Mouse (Mus musculus) bone marrow macrophage, adult 2 months (primary cell): Measurements from ENCODE around the gene Sgsm3. TPM values are rescaled to one million over a fixed set of nuclear protein-coding genes. Genes with fewer than 3 reads are reported as not detected.

Source experiments
- H3K27ac ChIP-seq: 2 replicates; pipeline ENCODE4 v1.5.1; 2012; ENCODE audit warnings: low read depth, low read length; ENCODE audit not compliant: insufficient read depth
- H3K4me1 ChIP-seq: 2 replicates; pipeline ENCODE4 v1.6.1; 2012; ENCODE audit warnings: low read length; ENCODE audit not compliant: control insufficient read depth, insufficient read depth
- H3K4me3 ChIP-seq: 2 replicates; pipeline ENCODE4 v1.5.1; 2012; ENCODE audit warnings: mild to moderate bottlenecking, low read length, moderate library complexity; ENCODE audit not compliant: insufficient read depth
- CTCF ChIP-seq: IDR thresholded peaks from 2 replicates; pipeline ENCODE4 v1.5.1; 2012; ENCODE audit warnings: low read depth, mild to moderate bottlenecking, low read length, moderate library complexity
- POLR2A ChIP-seq: IDR thresholded peaks from 2 replicates; pipeline ENCODE4 v1.6.1; 2012; ENCODE audit warnings: mild to moderate bottlenecking, low read depth, low read length, borderline replicate concordance
- polyA plus RNA-seq: library from polyadenylated mRNA; stranded (reverse); fragments of >200 nt; gene quantifications from 2 replicates; pipeline ENCODE4 v1.2.4, GENCODE M21; 2012; ENCODE audit not compliant: missing spikeins, insufficient read depth, insufficient read length

Sgsm3 gene
- polyA plus RNA-seq, 1 experiment, result 9.8 TPM

GRCm38 (mm10) chr15:81006127-81006735 is 28.7 kb downstream of the Sgsm3 start:
- Histone ChIP-seq H3K27ac (no peak overlapping the region), H3K4me3 (no peak overlapping the region), H3K4me1 (no peaks in the 10 kb centered on the region)
- TF ChIP-seq POLR2A, result no peak
- TF ChIP-seq CTCF, result no peak

- H3K27ac ChIP-seq, result no peak overlapping the region
- no peaks in the 10 kb centered on the region for H3K4me1 ChIP-seq
- no peak overlapping the region for H3K4me3 ChIP-seq
- TF ChIP-seq CTCF (no peak), POLR2A (no peak)
These were observed 29.8 kb downstream of the Sgsm3 start for GRCm38 (mm10) chr15:81007339-81007738.

- H3K4me1 ChIP-seq, result no peaks in the 10 kb centered on the region
- no peak overlapping the region for H3K27ac ChIP-seq
- TF ChIP-seq CTCF (no peak), POLR2A (no peak)
- H3K4me3 ChIP-seq, result no peak overlapping the region
These were observed 30.3 kb downstream of the Sgsm3 start for GRCm38 (mm10) chr15:81007905-81008304.

GRCm38 (mm10) chr15:81008689-81009123 is 31.1 kb downstream of the Sgsm3 start:
- Histone ChIP-seq H3K27ac (no peak overlapping the region), H3K4me1 (no peaks in the 10 kb centered on the region), H3K4me3 (no peak overlapping the region)
- no peak for TF ChIP-seq POLR2A
- peak; percentile 58 for TF ChIP-seq CTCF

GRCm38 (mm10) chr15:81010114-81010513 is 32.5 kb downstream of the Sgsm3 start:
- Histone ChIP-seq H3K4me1 (no peaks in the 10 kb centered on the region), H3K4me3 (no peak overlapping the region), H3K27ac (no peak overlapping the region)
- TF ChIP-seq CTCF (no peak), POLR2A (no peak)

- no peak overlapping the region for H3K27ac ChIP-seq
- H3K4me3 ChIP-seq, result no peak overlapping the region
- no peak for TF ChIP-seq CTCF
- TF ChIP-seq POLR2A, result no peak
- no peaks in the 10 kb centered on the region for H3K4me1 ChIP-seq
These were observed 34.0 kb downstream of the Sgsm3 start for GRCm38 (mm10) chr15:81011523-81011922.

GRCm38 (mm10) chr15:81012359-81012758 is 34.8 kb downstream of the Sgsm3 start:
- Histone ChIP-seq H3K4me1 (no peaks in the 10 kb centered on the region), H3K4me3 (no peak overlapping the region), H3K27ac (no peak overlapping the region)
- TF ChIP-seq CTCF, result no peak
- no peak for TF ChIP-seq POLR2A

GRCm38 (mm10) chr15:81013186-81013585 is 35.6 kb downstream of the Sgsm3 start:
- Histone ChIP-seq H3K4me1 (no peaks in the 10 kb centered on the region), H3K4me3 (no peak overlapping the region), H3K27ac (no peak overlapping the region)
- no peak for TF ChIP-seq CTCF

GRCm38 (mm10) chr15:81015068-81015744 is 37.6 kb downstream of the Sgsm3 start:
- Histone ChIP-seq H3K4me3 (no peak overlapping the region), H3K4me1 (no peaks in the 10 kb centered on the region), H3K27ac (no peak overlapping the region)
- TF ChIP-seq CTCF, result no peak
- TF ChIP-seq POLR2A, result no peak

- TF ChIP-seq POLR2A, result no peak
- no peak for TF ChIP-seq CTCF
- no peak overlapping the region for H3K4me3 ChIP-seq
- no peak overlapping the region for H3K27ac ChIP-seq
- peaks cover 7% of the 10 kb centered on the region for H3K4me1 ChIP-seq
These were observed 38.9 kb downstream of the Sgsm3 start for GRCm38 (mm10) chr15:81016488-81016887.
